Mouse (Mus musculus): ENCODE results near the gene Slc25a4.

The Slc25a4 gene

DNA sequence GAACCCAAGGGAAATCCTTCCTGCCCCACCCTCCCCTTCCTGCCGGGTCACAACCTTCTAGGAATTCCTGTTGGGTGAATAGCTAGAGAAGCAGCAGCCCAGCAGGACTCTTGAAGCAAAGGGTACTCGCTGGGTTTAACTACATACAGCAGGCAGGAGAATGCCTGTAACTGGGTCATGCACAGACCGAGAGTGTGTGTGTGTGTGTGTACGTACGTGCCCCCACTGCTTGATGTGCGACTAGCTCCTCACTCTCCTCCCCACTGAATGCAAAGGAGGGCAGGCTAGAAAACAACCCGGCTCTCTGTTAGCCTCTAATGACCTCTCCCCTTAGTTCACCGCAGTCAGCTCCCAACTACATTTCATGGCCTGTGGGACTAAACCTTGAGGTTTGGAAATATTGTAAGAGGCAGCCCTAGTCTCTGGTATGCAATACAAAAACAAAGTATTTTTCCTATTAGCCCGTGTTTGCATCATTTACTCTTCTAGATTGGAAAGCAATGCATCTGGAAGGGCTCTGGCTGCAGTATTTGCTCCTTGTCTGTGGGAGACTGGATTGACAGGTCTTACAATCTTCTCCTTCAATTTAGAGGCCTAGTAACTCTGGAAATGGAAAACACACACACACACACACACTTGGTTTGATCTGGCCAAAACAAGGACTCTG lies 6.0 kb downstream of the Slc25a4 start:
- no peak for DNase-seq (ENCODE audit: low spot score)

DNA sequence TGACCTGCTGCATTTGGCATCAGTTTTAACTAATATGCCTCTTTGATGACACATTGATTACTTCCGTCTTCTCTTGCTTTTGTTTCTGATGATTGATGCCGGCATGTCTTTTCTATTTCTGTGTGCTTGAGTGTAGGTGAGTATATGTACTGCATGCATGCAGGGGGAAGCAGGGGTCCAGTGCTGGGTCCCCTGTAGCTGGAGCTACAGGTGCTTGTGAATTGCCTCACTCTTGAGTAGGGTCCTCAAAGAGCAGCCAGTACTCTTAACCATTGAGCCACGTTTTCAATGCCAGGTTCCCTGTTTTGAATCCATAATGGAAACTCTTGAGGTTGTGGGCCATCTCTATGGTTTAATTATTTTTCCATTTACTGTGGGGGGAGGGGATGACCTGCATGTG lies 6.8 kb downstream of the Slc25a4 start:
- DNase-seq (ENCODE audit: low spot score), result no peak

- no peak for DNase-seq (ENCODE audit: low spot score)
Measured at GRCm38 (mm10) chr8:46202350-46202749, 8.7 kb downstream of the Slc25a4 start.

DNA sequence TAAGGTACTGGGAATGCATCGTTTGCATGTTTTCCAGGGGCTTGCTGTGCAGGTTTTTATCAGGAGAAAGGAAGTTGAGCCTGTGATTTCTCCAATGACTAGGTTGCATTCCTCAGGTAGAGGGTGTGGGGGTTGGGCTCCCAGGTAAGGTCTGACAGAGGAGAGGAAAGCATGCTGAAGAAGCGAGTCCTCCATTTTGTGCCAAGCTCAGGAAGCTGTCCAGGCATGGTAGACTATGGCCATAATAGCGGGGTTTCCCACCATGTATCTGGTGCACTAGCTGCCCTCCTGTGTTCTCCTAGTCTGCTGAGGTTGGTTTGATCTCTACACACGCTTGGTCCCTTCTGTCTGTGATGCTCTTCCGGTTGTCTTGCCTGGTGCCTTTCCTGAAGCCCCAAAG lies 13.4 kb downstream of the Slc25a4 start:
- no peak for DNase-seq (ENCODE audit: low spot score)

DNA sequence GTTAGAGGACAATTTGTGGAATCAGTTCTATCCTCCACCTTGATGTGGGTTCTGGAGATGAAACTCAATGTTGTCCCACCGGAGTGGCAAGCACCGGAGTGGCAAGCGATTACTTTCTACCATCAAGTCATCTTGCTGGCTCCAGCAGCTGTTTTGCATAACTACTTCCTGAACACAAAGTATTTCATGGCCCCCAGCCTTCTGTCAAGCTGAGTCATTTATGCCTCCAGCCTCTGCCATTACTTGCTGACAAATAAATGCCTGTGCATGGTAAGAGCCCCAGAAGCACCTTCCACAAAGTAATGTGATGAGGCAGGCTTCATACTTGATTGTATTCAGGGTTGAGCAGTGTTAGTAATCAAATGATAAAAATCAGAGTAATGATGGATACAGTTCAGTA lies 14.2 kb downstream of the Slc25a4 start:
- DNase-seq (ENCODE audit: low spot score), result no peak

DNA sequence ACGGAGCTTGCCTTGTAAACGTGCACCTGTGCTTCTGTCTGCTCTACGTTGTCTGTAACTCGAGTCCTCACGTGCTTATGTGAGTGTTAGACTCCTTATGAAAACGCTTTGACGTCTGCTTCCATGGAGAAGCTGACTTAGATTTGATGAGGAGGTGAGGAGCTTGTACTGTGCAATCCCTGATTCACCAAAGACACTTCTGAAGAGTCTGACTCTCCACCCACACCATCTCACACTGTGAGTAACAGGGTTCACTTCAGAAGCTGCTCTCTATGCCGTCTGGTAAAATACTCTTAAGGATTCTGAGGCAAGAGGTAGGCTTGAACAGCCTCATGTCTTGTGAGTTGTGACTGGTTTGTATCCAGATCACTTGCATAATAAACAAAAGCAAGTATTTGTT lies 18.0 kb downstream of the Slc25a4 start:
- no peak for DNase-seq (ENCODE audit: low spot score)

DNA sequence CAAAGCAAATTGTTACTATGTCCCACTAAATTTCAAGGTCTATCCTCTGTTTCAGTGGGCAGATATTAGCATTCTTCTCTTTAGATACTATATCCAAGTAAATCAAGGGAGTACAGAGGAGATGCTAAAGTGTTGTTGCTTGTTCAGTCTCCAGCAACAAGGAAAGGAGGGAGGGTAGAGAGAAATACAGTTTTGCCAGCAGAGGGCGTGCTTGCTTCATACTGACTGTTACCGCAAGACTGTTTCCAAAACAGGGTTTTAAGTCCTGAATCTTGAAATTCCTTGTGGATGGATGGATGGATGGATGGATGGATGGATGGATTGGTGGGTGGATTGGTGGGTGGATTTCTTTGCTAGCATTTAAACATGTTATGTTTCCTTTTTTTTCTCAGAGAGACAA lies 25.7 kb downstream of the Slc25a4 start:
- DNase-seq (ENCODE audit: low spot score), result no peak

GRCm38 (mm10) chr8:46180136-46180535 lies 30.9 kb downstream of the Slc25a4 start:
- DNase-seq (ENCODE audit: low spot score), result no peak

DNA sequence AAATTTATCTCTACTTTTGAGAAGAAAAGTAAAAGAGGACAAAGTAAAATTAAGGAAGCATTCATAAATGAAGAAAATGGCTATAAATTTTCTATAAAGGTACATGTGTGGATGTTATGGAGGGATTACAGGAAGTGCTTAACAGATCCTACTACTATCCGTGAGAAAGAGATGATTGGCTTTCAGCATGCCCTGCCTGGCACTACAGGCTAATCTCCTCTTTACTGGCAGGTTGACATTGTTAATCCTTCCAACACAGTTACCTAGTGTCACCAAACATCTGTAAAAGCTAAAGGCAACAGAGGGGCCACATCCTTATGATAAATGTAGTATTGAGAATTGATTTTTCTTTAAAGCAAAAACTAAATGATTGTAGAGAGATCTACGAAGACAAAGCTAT lies 37.4 kb downstream of the Slc25a4 start:
- no peak for DNase-seq (ENCODE audit: low spot score)

GRCm38 (mm10) chr8:46163870-46164190 lies 47.3 kb downstream of the Slc25a4 start:
- no peak for DNase-seq (ENCODE audit: low spot score)

GRCm38 (mm10) chr8:46162953-46163869 lies 47.9 kb downstream of the Slc25a4 start:
- DNase-seq (ENCODE audit: low spot score), result peak; percentile 93

Data from ovary, postnatal 10 days (tissue).